Comparison of ENCODE assay signal across 14 mouse cellular contexts in genomic region chr17:7916782-7917574, GRCm38 (mm10). TPM values are rescaled to one million over a fixed set of nuclear protein-coding genes. Genes with fewer than 3 reads are reported as not detected.
A peak's percentile ranks its signal among the peaks of the same experiment; 100 is the strongest.
DNase-seq lines count a peak whose midpoint lies in the region; ATAC-seq lines count a peak whose summit lies in the region.
"Had no signal": no experiment of that assay in that cellular context is flagged by ENCODE, and none has a peak within 500 bp of the region (broad histone marks: within the 10 kb centered on the region; RNA-seq: fewer than 3 reads in every experiment).

No protein-coding gene starts in this region.

- no peak overlapping the region for H3K4me2 ChIP-seq in heart, embryonic 11.5 days
- no peak overlapping the region for H3K4me2 ChIP-seq in liver, embryonic 15.5 days
- no peak overlapping the region for H3K4me2 ChIP-seq in liver, embryonic 12.5 days
- no peak overlapping the region for H3K4me2 ChIP-seq in forebrain, embryonic 16.5 days (ENCODE audit: low read length)
- H3K4me2 ChIP-seq: stomach, embryonic 15.5 days had no signal

- H3K9me3 ChIP-seq in heart, embryonic 10.5 days = no peaks in the 10 kb centered on the region
- no peaks in the 10 kb centered on the region for H3K9me3 ChIP-seq in heart, embryonic 11.5 days (replicated peaks; ENCODE audit: control insufficient read depth, low read length)
- H3K9me3 ChIP-seq in liver, embryonic 15.5 days (replicated peaks) = no peaks in the 10 kb centered on the region
- H3K9me3 ChIP-seq in liver, embryonic 12.5 days (replicated peaks) = no peaks in the 10 kb centered on the region
- no peaks in the 10 kb centered on the region for H3K9me3 ChIP-seq in forebrain, embryonic 16.5 days (ENCODE audit: control insufficient read depth, low read length)
- H3K9me3 ChIP-seq: stomach, embryonic 15.5 days had no signal

- H3K4me3 ChIP-seq in heart, embryonic 10.5 days = no peak overlapping the region
- H3K4me3 ChIP-seq in heart, embryonic 11.5 days (ENCODE audit: low read depth, low read length) = no peak overlapping the region
- H3K4me3 ChIP-seq in liver, embryonic 15.5 days (replicated peaks) = no peak overlapping the region
- no peak overlapping the region for H3K4me3 ChIP-seq in liver, embryonic 12.5 days
- no peak overlapping the region for H3K4me3 ChIP-seq in forebrain, embryonic 16.5 days (replicated peaks; ENCODE audit: low read length)
- H3K4me3 ChIP-seq: layer of hippocampus, adult 2 months; stomach, embryonic 15.5 days had no signal

- DNase-seq in heart, embryonic 10.5 days (ENCODE audit: low spot score) = peak; percentile 69
- peak; percentile 35 for DNase-seq in brain, adult 2 months (ENCODE audit: low read depth, low spot score)
- DNase-seq in thymus, postnatal 14 days = no peak
- DNase-seq: left cerebral cortex, postnatal 4 days; right cerebral cortex, postnatal 14 days; thymus, postnatal 4 days had no signal

- no peak for ATAC-seq in heart, embryonic 11.5 days (replicated peaks; ENCODE audit: insufficient number of reproducible peaks, low FRiP score, low TSS enrichment)
- ATAC-seq in liver, embryonic 15.5 days (ENCODE audit: insufficient read depth) = no peak
- ATAC-seq in liver, embryonic 12.5 days = no peak
- ATAC-seq in megakaryocyte-erythroid progenitor cell, adult 5-6 weeks (replicated peaks; ENCODE audit: low FRiP score, low TSS enrichment, poor library complexity, severe bottlenecking) = 0 out of 2 replicates have a peak, but pooled peaks have one; percentile 15
- no peak for ATAC-seq in forebrain, embryonic 16.5 days
- ATAC-seq: hindbrain, embryonic 16.5 days had no signal

- 54% methylated on average over 12 of the region's 12 CpGs for WGBS in heart, embryonic 10.5 days
- 53% methylated on average over 12 of the region's 12 CpGs for WGBS in heart, embryonic 11.5 days (ENCODE audit: insufficient replicate concordance)
- 43% methylated on average over 12 of the region's 12 CpGs for WGBS in liver, embryonic 15.5 days (ENCODE audit: insufficient replicate concordance)
- WGBS in liver, embryonic 12.5 days (ENCODE audit: insufficient replicate concordance) = 39% methylated on average over 12 of the region's 12 CpGs
- WGBS in forebrain, embryonic 16.5 days = 85% methylated on average over 12 of the region's 12 CpGs

- 0 out of 2 replicates have a peak, but pooled peaks cover 3% of the 10 kb centered on the region for H3K4me1 ChIP-seq in heart, embryonic 10.5 days
- H3K4me1 ChIP-seq in heart, embryonic 11.5 days (ENCODE audit: control insufficient read depth, insufficient read depth, low read length) = no peaks in the 10 kb centered on the region
- H3K4me1 ChIP-seq in liver, embryonic 15.5 days (replicated peaks) = no peaks in the 10 kb centered on the region
- H3K4me1 ChIP-seq in liver, embryonic 12.5 days = no peaks in the 10 kb centered on the region
- no peaks in the 10 kb centered on the region for H3K4me1 ChIP-seq in forebrain, embryonic 16.5 days (replicated peaks; ENCODE audit: control insufficient read depth, insufficient read depth, low read length)
- H3K4me1 ChIP-seq: stomach, embryonic 15.5 days had no signal

- H3K9ac ChIP-seq in heart, embryonic 11.5 days (ENCODE audit: low read depth, low read length) = no peak overlapping the region
- no peak overlapping the region for H3K9ac ChIP-seq in liver, embryonic 15.5 days
- H3K9ac ChIP-seq in liver, embryonic 12.5 days = no peak overlapping the region
- H3K9ac ChIP-seq in forebrain, embryonic 16.5 days (replicated peaks; ENCODE audit: low read depth, low read length) = no peak overlapping the region
- H3K9ac ChIP-seq: stomach, embryonic 15.5 days had no signal

- no peak overlapping the region for H3K27ac ChIP-seq in heart, embryonic 10.5 days
- H3K27ac ChIP-seq in heart, embryonic 11.5 days (ENCODE audit: low read depth, low read length) = no peak overlapping the region
- H3K27ac ChIP-seq in liver, embryonic 15.5 days (replicated peaks) = peak overlapping the region; percentile 61
- no peak overlapping the region for H3K27ac ChIP-seq in liver, embryonic 12.5 days
- no peak overlapping the region for H3K27ac ChIP-seq in forebrain, embryonic 16.5 days (ENCODE audit: low read length)
- H3K27ac ChIP-seq: layer of hippocampus, adult 2 months; stomach, embryonic 15.5 days had no signal

- H3K27me3 ChIP-seq in heart, embryonic 10.5 days (ENCODE audit: insufficient read depth, poor library complexity, severe bottlenecking) = peaks cover 11% of the 10 kb centered on the region; the same call in 1 of the 2 replicates
- H3K27me3 ChIP-seq in heart, embryonic 11.5 days (ENCODE audit: control insufficient read depth, insufficient read depth, low read length) = peaks cover 8% of the 10 kb centered on the region
- H3K27me3 ChIP-seq in liver, embryonic 15.5 days = no peaks in the 10 kb centered on the region; the same call in 1 of the 2 replicates
- H3K27me3 ChIP-seq in liver, embryonic 12.5 days (replicated peaks) = no peaks in the 10 kb centered on the region
- H3K27me3 ChIP-seq in forebrain, embryonic 16.5 days (replicated peaks; ENCODE audit: control insufficient read depth, insufficient read depth, low read length) = no peaks in the 10 kb centered on the region
- H3K27me3 ChIP-seq: stomach, embryonic 15.5 days had no signal

- no peaks in the 10 kb centered on the region for H3K36me3 ChIP-seq in heart, embryonic 10.5 days
- no peaks in the 10 kb centered on the region for H3K36me3 ChIP-seq in heart, embryonic 11.5 days (ENCODE audit: control insufficient read depth, insufficient read depth, low read length)
- H3K36me3 ChIP-seq in liver, embryonic 15.5 days (replicated peaks) = no peaks in the 10 kb centered on the region
- no peaks in the 10 kb centered on the region for H3K36me3 ChIP-seq in liver, embryonic 12.5 days
- no peaks in the 10 kb centered on the region for H3K36me3 ChIP-seq in forebrain, embryonic 16.5 days (ENCODE audit: control insufficient read depth, insufficient read depth)
- H3K36me3 ChIP-seq: stomach, embryonic 15.5 days had no signal

RNA-seq across cellular contexts. Expression of gene Tagap, which starts 8.8 kb away (rescaled TPM):
- polyA plus RNA-seq in heart, embryonic 10.5 days (2016; fragmentation: Nextera tagmentation; extraction: Ambion mirVana) = 0.11 and 0.35 TPM in 2 replicates
- polyA plus RNA-seq in heart, embryonic 11.5 days (2014; fragmentation: Nextera tagmentation; extraction: Ambion mirVana) = 0.09 and 0.24 TPM in 2 replicates
- 1.8 and 2.2 TPM in 2 replicates for polyA plus RNA-seq in liver, embryonic 15.5 days (2015; fragmentation: Nextera tagmentation; extraction: Ambion mirVana)
- 0.73 and 1.1 TPM in 2 replicates for polyA plus RNA-seq in liver, embryonic 12.5 days (2016; fragmentation: Nextera tagmentation; extraction: Ambion mirVana)
- total RNA-seq in megakaryocyte-erythroid progenitor cell, adult 5-6 weeks (2014; fragmentation: Nextera tagmentation) = 6.7 TPM in 1 of 2 replicates, not detected in the other
- 1.8 and 4.0 TPM in 2 replicates for total RNA-seq in megakaryocyte-erythroid progenitor cell, adult 5-6 weeks (2017)
- 0.36 and 0.43 TPM in 2 replicates for polyA plus RNA-seq in forebrain, embryonic 16.5 days (2015; fragmentation: Nextera tagmentation; extraction: Ambion mirVana)

RNA-seq across cellular contexts. Expression of gene Rsph3a, which starts 28.4 kb away (rescaled TPM):
- polyA plus RNA-seq in heart, embryonic 10.5 days (2016; fragmentation: Nextera tagmentation; extraction: Ambion mirVana) = 47.9 and 56.7 TPM in 2 replicates
- polyA plus RNA-seq in heart, embryonic 11.5 days (2014; fragmentation: Nextera tagmentation; extraction: Ambion mirVana) = 51.7 and 60.0 TPM in 2 replicates
- 15.5 and 15.9 TPM in 2 replicates for polyA plus RNA-seq in liver, embryonic 15.5 days (2015; fragmentation: Nextera tagmentation; extraction: Ambion mirVana)
- 23.0 and 26.0 TPM in 2 replicates for polyA plus RNA-seq in liver, embryonic 12.5 days (2016; fragmentation: Nextera tagmentation; extraction: Ambion mirVana)
- 43.0 and 50.2 TPM in 2 replicates for total RNA-seq in megakaryocyte-erythroid progenitor cell, adult 5-6 weeks (2014; fragmentation: Nextera tagmentation)
- 59.1 and 67.3 TPM in 2 replicates for total RNA-seq in megakaryocyte-erythroid progenitor cell, adult 5-6 weeks (2017)
- 68.0 and 77.9 TPM in 2 replicates for polyA plus RNA-seq in forebrain, embryonic 16.5 days (2015; fragmentation: Nextera tagmentation; extraction: Ambion mirVana)
